Mouse (Mus musculus): ENCODE results near the gene Prdm1. TPM values are rescaled to one million over a fixed set of nuclear protein-coding genes. Genes with fewer than 3 reads are reported as not detected.
A peak's percentile ranks its signal among the peaks of the same experiment; 100 is the strongest.

Gene Prdm1
- total RNA-seq (2021): 1 to 10 TPM; 2.4 to 2.5 TPM

DNA sequence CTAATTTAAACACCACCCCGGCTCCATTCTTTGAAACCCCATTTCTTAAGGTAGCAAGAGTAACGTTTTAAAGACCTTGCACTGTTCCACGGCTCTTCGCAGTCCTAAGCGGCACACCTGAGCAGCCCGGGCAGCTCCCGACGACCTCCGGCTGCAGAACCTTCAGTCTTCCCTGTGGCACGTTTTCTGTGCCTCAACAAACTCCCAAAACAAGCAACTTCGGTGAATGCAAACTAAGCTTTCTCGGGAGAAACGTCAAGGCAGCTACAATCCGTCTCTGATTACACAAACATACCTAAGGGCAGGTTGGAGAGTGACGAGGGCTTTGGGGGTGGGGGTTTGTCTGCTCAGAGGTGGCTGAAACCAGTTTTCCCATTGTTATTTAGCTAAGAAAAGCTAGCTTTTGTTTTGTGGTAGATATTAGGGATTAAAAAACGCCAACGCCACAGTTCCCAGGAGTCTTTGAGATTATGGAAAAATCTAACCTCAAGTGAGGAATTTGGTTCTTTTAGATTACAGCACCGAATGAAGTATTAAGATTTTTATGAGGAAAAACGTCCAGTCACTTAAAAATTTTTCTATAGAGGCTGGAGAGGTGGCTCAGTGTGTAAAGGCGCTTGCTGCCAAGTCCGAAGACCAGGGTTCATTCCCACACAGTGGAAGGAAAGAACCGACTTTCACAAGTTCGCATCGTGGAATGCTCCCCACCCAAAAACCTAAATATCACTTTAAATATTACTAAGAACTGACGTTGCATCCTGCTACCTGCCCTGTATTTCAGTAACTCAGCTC lies at the start of gene Prdm1:
Gene Prdm1 (minus strand): TSS at position 211 of the 792 bp plus-strand sequence.
- DNase-seq: no peak

DNA sequence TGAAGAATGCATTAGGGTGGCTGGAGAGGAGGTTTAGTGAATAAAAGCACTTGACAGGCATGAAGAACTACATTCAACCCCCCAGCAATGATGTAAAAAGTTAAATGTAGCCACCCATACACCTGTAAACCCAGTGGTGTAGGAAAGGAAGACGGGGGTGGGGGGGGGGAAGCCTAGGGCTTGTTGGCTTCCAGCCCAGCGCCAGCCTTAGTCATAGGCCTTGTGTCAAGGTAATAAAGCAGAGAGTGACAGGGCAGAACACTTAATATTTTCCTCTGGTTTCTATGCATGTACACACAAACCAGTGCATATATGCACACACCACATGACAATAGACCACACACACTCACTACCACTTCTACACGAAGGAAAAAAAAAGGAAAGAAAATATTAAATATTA lies 37.7 kb upstream of the Prdm1 start:
- no peak for DNase-seq

DNA sequence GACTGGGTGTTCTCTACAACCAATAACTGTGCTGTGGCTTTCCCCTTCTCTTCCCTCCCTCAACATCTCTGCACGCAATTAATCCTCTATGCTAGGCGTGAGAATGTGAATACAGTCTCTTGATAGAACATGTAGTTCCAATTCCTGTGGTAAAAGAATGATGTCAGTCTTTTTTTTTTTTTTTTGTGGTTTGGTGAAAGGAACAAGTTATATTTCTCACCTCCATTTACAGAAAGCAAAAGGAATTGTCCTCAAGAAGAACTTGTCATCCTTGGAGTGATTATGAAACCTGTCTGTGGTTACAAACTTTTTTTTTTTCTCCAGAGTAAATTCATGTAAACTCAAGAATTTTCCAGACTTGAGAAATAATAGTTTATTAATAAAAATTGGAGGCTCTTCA lies 36.8 kb upstream of the Prdm1 start:
- no peak for DNase-seq

DNA sequence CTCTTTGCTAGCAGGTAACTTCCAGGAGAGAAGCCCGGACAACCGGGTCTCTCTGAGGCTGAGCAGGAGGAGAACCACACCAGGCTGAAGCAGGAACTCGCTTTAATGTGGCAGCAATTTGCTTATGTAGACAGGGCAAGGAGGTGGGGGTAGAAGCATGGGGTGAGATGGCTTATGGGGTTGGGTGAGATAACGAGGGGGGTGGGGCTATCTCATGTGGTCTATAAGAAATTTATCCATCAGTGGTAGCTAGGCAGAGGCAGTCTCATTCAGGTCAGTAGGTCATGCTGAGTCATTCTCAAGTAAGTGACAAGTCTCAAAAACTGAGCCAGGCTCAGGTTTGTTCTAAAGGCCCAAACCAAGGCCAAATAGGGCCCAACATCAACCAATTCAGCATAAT lies 28.5 kb upstream of the Prdm1 start:
- no peak for DNase-seq

DNA sequence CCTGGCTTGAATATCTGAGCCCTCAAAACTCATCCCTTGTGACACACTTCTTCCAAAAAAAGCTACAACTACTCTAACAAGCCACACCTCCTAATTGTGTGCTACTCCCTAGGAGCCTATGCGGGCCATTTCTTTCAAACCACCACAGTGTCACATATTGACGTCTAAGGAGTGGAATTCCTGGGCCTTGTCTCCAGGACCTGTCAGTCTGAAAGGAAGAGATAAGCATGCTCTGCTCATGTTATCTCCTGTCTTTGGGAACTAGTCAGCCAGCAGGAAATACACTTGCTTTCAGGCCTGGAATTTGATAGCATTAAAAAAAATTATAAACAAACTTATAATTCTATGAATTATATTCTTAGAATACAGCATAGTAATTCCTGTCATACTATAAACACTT lies 27.0 kb upstream of the Prdm1 start:
- DNase-seq: no peak

DNA sequence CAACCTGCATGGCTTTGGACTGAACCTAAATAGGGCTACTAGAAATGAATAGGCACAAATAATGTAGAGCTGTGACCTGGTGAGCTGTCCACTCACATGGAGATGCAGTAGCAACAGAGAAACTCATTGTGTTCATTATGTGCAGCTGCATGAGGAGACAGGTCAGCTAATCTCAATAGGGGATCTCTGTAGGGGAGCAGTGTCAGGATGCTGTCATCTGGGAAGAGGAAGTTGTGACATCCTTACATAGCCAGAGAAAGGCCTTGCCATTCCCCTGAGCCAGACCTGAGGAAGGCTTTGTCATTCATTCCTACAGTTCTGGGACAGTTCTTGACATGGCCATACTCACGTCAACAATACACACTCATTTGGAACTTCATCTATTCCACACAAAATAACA lies 25.3 kb upstream of the Prdm1 start:
- DNase-seq: no peak

DNA sequence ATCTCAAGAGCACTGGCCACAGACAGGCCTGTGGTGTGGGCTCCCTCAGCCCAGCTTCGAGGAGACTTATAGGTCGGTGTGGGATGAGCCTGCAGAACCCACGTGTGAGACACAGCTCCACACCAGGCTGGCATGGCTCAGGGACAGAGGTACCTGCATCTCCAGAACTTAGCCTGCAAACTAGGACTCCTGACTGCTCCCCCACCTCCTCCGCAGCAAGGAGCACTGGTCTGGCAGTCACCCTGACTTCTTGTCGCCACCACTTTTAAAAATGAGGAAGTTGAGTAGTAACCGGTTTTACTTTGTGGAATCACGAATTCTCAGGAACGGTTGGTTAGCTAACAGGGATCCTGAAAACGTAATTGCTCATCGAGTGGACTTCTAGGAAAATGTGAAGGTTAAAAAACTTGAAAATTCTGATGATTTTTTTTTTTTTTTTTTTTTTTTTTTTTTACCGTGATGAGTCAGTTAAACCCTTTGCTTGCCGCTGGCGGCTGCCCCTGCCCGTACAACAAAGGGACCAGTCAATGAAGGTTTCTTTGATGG lies 10.8 kb upstream of the Prdm1 start:
- no peak for DNase-seq

DNA sequence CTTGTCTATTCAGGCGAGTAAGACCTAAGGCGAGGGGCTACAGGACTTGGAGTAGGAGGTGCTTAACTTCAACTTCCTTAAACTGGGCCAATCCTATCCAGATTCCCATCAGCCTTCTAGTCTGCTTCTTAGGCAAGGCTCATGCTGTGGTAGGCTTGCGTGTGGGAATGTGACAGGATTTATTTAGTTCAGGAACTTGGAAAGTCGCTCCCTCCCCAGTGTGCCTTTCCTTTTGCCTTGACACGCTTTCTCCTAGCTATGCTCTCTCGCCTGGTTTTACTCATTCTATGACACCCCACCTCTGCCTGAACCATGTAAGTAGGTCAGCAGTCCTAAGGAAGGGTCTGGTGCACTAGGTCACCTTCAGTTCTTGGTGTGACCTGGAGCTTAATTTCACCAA lies 9.8 kb upstream of the Prdm1 start:
- DNase-seq: no peak

DNA sequence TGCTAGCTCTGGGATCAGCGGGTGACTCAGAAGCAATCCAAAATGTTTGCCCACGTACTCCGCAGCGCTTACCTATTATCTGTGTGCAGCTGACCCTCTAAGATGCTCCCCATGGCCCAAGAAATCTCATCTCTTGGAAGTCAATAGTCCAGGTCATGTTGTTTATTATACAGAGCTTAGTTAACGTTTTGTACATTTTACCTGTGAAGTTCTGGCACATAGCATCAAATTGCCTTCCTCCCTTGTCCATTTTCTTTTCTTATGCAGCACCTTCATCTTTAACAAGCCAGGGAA lies 1.7 kb upstream of the Prdm1 start:
- no peak for DNase-seq

DNA sequence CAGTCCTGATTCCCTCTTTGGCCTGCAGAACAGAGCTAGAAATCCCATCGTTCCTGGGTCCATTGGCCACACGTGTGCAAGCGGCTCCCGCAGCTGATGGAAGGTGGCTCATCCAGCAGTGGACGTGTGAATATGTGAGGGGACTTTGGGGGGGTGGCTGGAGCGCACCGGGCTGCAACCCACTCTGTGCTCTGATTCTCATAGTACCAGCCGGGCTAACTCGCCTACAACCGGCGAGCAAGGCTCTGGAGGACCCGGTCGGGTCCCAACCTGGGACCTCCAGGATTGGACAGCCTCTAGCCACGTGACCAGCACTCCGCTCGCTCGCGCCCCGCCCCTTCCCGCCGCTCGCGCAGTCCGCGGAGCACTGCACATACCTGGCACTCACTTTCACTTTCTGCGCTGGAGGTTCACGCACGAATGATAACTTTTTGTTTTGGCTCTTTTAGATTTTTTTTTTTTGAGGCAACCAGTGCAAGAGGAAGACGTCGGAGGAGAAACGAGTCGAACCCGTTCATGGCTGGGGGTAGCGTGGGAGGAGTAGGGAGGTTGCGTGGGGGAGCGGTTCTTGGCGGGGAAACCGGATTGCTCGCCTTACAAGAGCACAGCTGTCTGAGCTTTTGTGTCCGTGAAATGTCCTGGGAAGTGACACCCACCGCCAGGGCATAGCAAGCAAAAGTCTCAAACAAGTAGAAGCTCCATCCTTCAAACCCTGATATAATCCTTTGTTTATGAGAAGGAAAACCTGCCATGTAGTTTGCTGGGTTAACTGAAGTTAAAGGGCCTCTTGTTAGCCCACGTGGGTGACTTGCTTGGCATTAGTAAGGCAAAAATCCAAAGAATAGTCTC lies 1.1 kb upstream of the Prdm1 start:
- peak; percentile 83 for DNase-seq

DNA sequence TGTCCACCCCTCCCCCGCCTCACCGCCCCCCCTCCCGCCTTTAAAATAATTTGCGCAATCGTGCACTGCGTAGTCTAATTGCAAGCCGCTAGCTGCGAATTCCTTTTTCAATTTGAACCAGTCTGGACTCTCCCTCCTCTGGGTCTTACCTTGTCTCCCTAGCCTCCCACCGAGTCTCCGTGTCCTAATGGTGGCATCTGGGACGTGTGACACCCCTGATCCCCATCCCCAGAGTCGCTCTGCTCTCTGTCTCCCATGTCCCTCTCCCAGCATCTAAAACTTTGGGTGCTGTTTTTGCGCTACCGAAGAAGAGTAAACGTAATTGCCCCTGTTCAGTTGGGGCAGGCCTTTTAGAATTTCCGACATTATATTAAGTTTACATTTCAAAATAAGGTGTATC lies 650 bp downstream of the Prdm1 start:
- DNase-seq: no peak

DNA sequence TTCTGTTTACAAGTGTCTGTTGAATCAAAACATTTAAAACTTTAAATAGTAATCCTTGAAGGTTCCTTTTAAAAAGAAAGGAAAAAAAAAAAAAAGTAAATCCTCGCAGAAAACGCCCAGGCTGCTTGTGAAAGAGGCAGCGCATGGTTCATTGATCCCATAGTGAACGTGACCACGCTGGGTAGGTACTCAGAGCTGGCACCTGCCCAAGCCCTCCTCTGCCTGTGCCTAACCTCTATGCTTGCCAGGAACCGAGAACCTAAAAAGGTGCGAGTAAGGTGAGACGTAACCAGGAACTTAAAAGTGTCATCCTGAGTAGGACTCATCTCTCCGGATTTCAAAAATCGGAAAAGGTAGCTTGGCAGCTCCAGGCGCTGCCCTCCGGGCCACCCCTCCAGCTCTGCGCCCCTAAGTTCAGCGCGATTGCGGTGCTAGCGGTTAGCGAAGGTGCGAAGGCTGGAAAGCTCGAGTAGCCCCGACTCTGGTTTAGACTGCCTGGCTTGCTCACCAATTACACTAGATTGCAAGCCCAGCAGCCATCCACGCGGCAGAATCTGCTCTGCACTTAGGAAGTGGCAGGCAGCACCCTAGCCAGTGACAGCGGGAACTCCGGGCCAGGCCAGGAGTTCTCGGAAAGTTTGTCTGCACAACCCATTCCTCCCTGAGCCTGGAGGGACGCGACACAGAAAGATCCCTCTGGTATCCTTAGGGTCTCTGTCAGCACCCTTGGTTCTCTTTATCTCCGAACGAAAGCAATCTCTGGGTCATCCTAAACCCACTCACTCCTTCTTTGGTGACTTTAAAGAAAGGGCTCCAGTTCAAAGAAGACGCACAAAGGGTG lies 1.3 kb downstream of the Prdm1 start:
- DNase-seq: peak; percentile 32

DNA sequence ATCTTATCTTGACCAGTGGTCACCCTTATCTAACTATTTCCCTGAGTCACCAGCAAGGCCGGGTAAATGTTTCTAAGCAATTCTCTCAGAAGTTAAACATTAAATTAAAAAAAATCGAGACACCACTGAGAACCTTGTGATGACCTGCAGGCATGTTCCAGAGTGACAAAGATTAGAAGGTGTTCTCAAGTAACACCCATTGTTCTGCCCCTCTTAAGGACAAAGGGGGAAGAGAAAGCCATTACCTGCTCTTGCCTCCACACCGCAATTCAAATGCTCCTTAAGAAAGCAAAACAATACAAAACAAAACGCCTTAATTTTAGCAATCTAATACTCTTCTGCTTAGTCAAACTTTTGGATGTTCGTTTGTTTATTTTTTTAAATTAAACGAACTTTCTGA lies 8.1 kb downstream of the Prdm1 start:
- DNase-seq: no peak

DNA sequence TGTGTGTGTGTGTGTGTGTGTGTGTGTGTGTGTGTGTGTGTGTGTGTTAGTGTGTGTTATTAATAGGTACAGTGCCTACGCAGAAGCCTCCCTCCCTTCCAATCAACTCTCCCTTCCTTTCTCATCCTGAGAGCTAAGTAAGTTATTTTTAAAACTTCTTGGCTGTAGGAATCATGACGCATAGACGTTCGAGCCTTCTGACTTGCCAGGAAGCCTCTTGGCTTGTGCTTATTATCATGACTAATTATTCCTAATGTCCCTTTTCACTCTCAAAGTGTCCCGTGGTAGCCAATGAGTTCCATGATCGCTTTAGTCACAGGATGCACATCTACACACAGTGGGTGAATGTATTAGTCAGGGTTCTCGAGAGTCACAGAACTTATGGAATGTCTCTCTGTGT lies 9.7 kb downstream of the Prdm1 start:
- peak; percentile 29 for DNase-seq

DNA sequence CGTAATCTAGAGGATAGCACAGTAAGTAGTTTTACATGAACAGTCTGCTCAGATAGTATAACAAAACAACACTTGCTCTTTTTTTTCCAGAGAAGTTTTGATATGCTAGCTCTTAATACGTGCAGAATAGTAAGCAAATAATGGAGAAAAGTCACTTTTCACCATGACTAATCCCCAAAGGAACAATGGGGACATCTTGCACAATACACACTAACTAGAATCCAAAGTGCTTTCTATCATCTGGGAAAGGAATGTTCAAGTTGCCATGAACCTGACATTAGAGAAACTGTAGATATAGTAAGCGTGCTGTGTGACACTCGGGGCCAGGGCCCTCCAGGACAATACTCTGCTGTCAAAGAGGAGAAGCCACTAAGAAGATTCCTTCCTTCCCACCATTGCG lies 15.2 kb downstream of the Prdm1 start:
- no peak for DNase-seq

DNA sequence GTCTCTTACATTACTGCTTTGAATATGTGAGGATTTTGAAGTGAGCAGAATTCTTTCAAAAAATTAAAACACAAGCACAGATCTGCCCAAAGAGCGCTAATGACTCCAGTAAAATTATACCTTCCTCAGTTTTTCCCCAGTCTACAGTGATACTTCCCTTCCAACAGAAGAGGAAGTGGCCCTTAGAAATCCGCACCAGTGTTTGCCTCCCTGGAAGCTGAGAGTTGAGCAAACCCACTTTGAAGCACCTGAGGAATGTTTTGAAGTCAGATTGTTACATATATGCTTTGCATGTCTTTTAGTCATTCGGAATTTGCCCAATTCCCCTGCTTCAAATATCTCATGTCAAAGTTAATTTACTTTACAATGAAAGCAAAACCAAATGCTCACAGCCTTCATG lies 17.3 kb downstream of the Prdm1 start:
- DNase-seq: no peak

DNA sequence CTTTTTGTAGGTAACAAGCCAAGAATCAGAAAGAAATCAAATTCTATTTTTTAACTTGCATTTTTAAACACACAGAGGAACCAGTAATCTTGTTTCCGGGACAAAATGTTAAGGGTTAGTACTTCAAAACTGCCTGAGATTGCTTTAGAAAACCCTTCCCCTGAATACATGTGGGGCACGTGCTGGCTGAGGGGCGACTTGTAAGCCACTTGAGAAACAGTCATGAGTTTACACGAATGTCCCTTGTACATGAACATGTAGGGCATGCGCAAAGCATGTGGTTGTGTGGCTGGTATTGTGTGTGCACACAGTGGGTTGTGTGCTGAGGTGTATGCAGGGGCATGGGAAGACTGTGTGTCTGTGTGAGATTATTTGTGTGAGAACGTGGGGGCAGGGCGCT lies 19.7 kb downstream of the Prdm1 start:
- DNase-seq: no peak

DNA sequence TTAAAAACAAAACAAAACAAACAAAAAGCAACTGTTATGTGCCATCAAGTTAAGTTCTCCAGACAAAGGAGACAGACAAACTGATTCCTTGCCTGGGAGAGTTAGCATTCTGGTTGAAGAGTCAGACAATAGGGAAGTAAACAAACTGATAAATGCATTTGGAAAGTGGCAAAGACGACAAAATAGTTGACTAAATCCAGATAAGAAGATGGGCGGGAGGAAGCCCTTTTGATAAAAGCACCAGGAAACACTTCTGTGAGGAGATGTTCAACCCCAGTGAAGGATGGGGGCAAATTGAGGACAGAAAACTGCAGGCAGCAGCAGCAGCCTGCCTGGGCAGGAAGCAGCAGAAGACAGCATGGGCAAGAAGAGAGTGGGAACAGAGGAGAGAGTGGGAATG lies 20.3 kb downstream of the Prdm1 start:
- DNase-seq: no peak

DNA sequence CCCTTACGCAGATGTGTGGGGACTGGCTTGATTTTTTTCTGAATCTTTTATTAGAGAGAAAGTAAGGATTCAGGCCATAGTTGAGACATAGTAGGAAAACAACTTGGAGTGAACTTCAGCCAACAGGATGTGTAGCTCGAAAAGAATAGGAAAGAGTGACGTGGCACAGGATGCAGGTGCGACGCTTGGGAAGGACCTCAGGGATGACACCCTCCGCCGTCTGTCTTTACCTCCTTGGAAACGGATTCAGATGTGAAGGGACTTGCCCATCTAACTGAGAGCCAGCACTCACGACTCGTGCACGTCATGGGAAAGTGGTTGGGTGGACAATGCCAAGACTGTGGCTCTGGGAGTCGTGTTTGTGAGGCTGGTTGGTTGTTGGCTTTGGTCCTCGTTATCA lies 25.4 kb downstream of the Prdm1 start:
- DNase-seq: peak; percentile 31

DNA sequence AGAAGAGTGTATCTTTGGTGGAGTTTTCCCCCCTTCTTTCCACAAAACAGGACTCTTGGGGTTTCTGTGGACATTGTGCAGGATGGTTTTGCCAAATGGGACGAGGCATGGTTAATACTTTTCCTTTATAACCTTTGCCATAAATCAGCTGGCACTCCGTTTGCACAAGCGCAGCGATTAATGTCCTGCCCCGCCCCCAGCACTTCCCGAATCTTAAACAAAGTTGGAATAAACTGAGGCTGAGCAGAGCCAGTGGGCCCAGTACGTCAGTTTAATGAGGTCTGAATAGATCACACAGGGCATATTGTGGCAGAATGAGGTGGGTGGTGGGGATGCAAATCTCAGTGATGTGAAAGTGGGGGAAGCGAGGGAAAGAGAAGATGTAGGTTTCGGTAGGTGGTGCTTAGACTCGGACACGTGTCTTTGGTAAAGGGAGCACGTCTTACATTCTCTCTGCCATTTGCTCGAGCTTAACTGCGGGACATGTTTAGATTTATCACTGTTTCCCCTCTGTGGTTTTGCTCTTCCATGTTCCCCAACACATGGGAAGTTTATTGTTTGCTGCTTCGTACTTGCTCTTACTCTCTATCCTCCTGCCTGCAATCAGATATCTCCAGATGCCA lies 28.3 kb downstream of the Prdm1 start:
- no peak for DNase-seq

DNA sequence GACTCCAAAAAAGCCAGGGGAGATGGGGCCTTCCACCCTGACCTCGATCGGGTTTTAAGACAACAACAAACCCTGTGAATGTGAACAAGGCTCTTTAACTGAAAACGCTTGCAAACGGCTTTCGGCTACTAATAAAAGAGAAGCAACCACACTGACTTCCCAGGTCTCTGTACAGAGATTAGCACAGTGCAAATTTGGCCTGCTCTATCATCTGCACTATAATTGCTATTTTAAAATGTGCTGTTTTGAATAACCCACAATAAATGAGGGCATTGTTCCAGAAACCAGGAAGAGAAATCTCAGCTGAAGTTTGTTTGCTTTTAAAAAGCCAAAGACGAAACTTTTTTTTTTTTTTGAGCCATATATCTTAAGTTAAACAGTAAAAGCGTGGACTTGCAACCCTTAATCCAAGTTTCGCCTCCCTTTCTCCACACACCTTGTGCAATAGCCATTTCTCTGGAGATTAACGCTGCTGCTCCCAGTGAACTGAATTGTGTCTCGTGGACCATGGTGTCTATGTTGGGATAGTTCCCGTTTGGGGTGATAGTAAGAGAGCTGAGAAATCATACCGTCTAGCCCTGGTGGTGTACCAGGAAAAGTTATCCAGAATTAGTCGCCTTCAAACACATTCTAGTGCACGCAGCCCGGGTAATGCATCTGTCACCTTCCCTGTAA lies 34.3 kb downstream of the Prdm1 start:
- no peak for DNase-seq

Measured in heart, postnatal 4 days (tissue).